Mouse (Mus musculus) cerebellum, adult 2 months (tissue): ENCODE results near the gene Hoxb3. TPM values are rescaled to one million over a fixed set of nuclear protein-coding genes. Genes with fewer than 3 reads are reported as not detected.

Experiments used
- DNase-seq, 2 experiments: peaks; one replicate each; pipeline ENCODE4 v3.0.0; 2021
- H3K27ac ChIP-seq: fragments of 200-500 bp; 2 replicates; pipeline ENCODE4 v1.5.1; 2012; ENCODE audit warnings: low read length, control low read depth, inconsistent platforms; ENCODE audit not compliant: insufficient read depth
- H3K27me3 ChIP-seq: fragments of 200-500 bp; 2 replicates; pipeline ENCODE4 v1.6.1; 2012; ENCODE audit warnings: inconsistent platforms, mild to moderate bottlenecking, low read length, moderate library complexity; ENCODE audit not compliant: control insufficient read depth, insufficient read depth
- H3K4me1 ChIP-seq: fragments of 200-500 bp; 2 replicates; pipeline ENCODE4 v1.6.1; 2011; ENCODE audit warnings: low read length; ENCODE audit not compliant: control insufficient read depth, insufficient read depth
- H3K4me3 ChIP-seq: fragments of 200-500 bp; replicated peaks from 2 replicates; pipeline ENCODE3; 2011; ENCODE audit warnings: mild to moderate bottlenecking, low read depth, low read length, control low read depth; ENCODE audit not compliant: insufficient read depth
- CTCF ChIP-seq: fragments of 200-500 bp; IDR thresholded peaks from 2 replicates; pipeline ENCODE4 v1.5.1; 2011; ENCODE audit warnings: low read depth, mild to moderate bottlenecking, control low read depth, low read length, moderate library complexity, borderline replicate concordance; ENCODE audit not compliant: insufficient read depth
- POLR2A ChIP-seq: fragments of 200-500 bp; IDR thresholded peaks from 2 replicates; pipeline ENCODE4 v1.6.1; 2011; ENCODE audit warnings: low read length, control low read depth, borderline replicate concordance; ENCODE audit not compliant: insufficient read depth
- WGBS: fragments of 180-500 bp; shearing (Covaris S2); methylation state at CpG from one replicate; pipeline ENCODE4 v1.1.7; 2018; 5-methylcytosine and 5-hydroxymethylcytosine counted together
- polyA plus RNA-seq: library from polyadenylated mRNA; depleted of rRNA; stranded (reverse); fragments of >200 nt; gene quantifications from 2 replicates; pipeline ENCODE4 v1.2.3, GENCODE M21; 2012

The Hoxb3 gene
- polyA plus RNA-seq, 1 experiment: 5.5 TPM

- TF ChIP-seq POLR2A (no peak), CTCF (0 out of 2 replicates have a peak, but pooled peaks have one; percentile 2)
- 2% methylated on average over 69 of the region's 69 CpGs for WGBS
- Histone ChIP-seq H3K27me3 (peaks cover 15% of the 10 kb centered on the region; the same call in 1 of the 2 replicates), H3K4me3 (no peak within 1 kb of the TSS), H3K27ac (no peak within 1 kb of the TSS), H3K4me1 (no peaks in the 10 kb centered on the region)
- DNase-seq: no peak
These were observed 19.7 kb upstream of the Hoxb3 start, which contains the start of gene Hoxb5 for GRCm38 (mm10) chr11:96303151-96304099. Hoxb5 (plus strand) TSS chr11:96303336.

GRCm38 (mm10) chr11:96304381-96305195 is 18.5 kb upstream of the Hoxb3 start:
- DNase-seq: no peak
- H3K27me3 ChIP-seq: peaks cover 12% of the 10 kb centered on the region; the same call in 1 of the 2 replicates
- TF ChIP-seq CTCF (no peak), POLR2A (no peak)
- H3K27ac ChIP-seq: no peak overlapping the region
- H3K4me3 ChIP-seq: no peak overlapping the region
- 4% methylated on average over 38 of the region's 38 CpGs for WGBS
- no peaks in the 10 kb centered on the region for H3K4me1 ChIP-seq

GRCm38 (mm10) chr11:96305505-96306182 is 17.5 kb upstream of the Hoxb3 start:
- H3K4me1 ChIP-seq: no peaks in the 10 kb centered on the region

GRCm38 (mm10) chr11:96306183-96306907 is 16.8 kb upstream of the Hoxb3 start:
- no peak for DNase-seq
- Histone ChIP-seq H3K4me1 (no peaks in the 10 kb centered on the region), H3K4me3 (no peak overlapping the region), H3K27me3 (peaks cover 8% of the 10 kb centered on the region; the same call in 1 of the 2 replicates), H3K27ac (no peak overlapping the region)
- no peak for TF ChIP-seq CTCF
- TF ChIP-seq POLR2A: no peak
- 27% methylated on average over 7 of the region's 7 CpGs for WGBS

More at GRCm38 (mm10) chr11:96305505-96306182, 17.5 kb upstream of the Hoxb3 start:
- WGBS: 71% methylated on average over 6 of the region's 6 CpGs
- H3K27me3 ChIP-seq: peaks cover 8% of the 10 kb centered on the region; the same call in 1 of the 2 replicates
- DNase-seq: no peak
- H3K27ac ChIP-seq: no peak overlapping the region
- H3K4me3 ChIP-seq: no peak overlapping the region
- TF ChIP-seq POLR2A (no peak), CTCF (no peak)

GRCm38 (mm10) chr11:96306908-96307269 is 16.2 kb upstream of the Hoxb3 start:
- WGBS: 14% methylated on average over 13 of the region's 13 CpGs
- H3K27me3 ChIP-seq: peaks cover 9% of the 10 kb centered on the region; the same call in 1 of the 2 replicates
- TF ChIP-seq CTCF: no peak
- no peak for TF ChIP-seq POLR2A
- no peak overlapping the region for H3K27ac ChIP-seq
- H3K4me1 ChIP-seq: no peaks in the 10 kb centered on the region
- DNase-seq: no peak
- no peak overlapping the region for H3K4me3 ChIP-seq

- Histone ChIP-seq H3K27ac (no peak overlapping the region), H3K4me1 (no peaks in the 10 kb centered on the region), H3K4me3 (no peak overlapping the region), H3K27me3 (peaks cover 9% of the 10 kb centered on the region; the same call in 1 of the 2 replicates)
- TF ChIP-seq CTCF (no peak), POLR2A (no peak)
- WGBS: 15% methylated on average over 4 of the region's 4 CpGs
- DNase-seq: no peak
These were observed 14.4 kb upstream of the Hoxb3 start for GRCm38 (mm10) chr11:96308763-96309162.

GRCm38 (mm10) chr11:96309288-96309687 is 13.8 kb upstream of the Hoxb3 start:
- WGBS: 8% methylated on average over 4 of the region's 4 CpGs
- DNase-seq: no peak
- H3K27ac ChIP-seq: no peak overlapping the region
- no peak for TF ChIP-seq POLR2A
- no peak for TF ChIP-seq CTCF
- H3K27me3 ChIP-seq: peaks cover 9% of the 10 kb centered on the region; the same call in 1 of the 2 replicates
- H3K4me1 ChIP-seq: no peaks in the 10 kb centered on the region
- no peak overlapping the region for H3K4me3 ChIP-seq
